Mouse (Mus musculus): Measurements from ENCODE around the gene Ltbr. TPM values are rescaled to one million over a fixed set of nuclear protein-coding genes. Genes with fewer than 3 reads are reported as not detected.

The Ltbr gene
- polyA plus RNA-seq (2015; fragmentation: Nextera tagmentation; extraction: Ambion mirVana) = 58.7 and 62.6 TPM in 2 replicates

- Histone ChIP-seq H3K36me3 (peaks cover 28% of the 10 kb centered on the region), H3K4me2 (peak within 1 kb of the TSS; percentile 86), H3K4me1 (peaks cover 43% of the 10 kb centered on the region), H3K9ac (peak within 1 kb of the TSS; percentile 74), H3K27me3 (no peaks in the 10 kb centered on the region), H3K4me3 (replicated peaks) (peak within 1 kb of the TSS; percentile 64), H3K9me3 (replicated peaks) (no peaks in the 10 kb centered on the region), H3K27ac (peak within 1 kb of the TSS; percentile 84)
- peak; percentile 88 for ATAC-seq (replicated peaks; ENCODE audit: low FRiP score)
- under 1% methylated on average over 41 of the region's 46 CpGs for WGBS
Observed at GRCm38 (mm10) chr6:125313546-125314230, at the start of gene Ltbr. TSS of gene Ltbr (minus strand) at chr6:125313885.

GRCm38 (mm10) chr6:125363021-125363420 is 49.3 kb upstream of the Ltbr start:
- H3K36me3 ChIP-seq = peaks cover 49% of the 10 kb centered on the region
- H3K4me3 ChIP-seq (replicated peaks) = no peak overlapping the region
- 32% methylated on average over 15 of the region's 15 CpGs for WGBS
- H3K27me3 ChIP-seq = 0 out of 2 replicates have a peak, but pooled peaks cover 4% of the 10 kb centered on the region
- peaks cover 48% of the 10 kb centered on the region for H3K4me1 ChIP-seq
- H3K4me2 ChIP-seq = peak overlapping the region; percentile 42
- peak; percentile 13; the same call in 1 of the 2 replicates for ATAC-seq (replicated peaks; ENCODE audit: low FRiP score)
- no peak overlapping the region for H3K9ac ChIP-seq
- H3K9me3 ChIP-seq (replicated peaks) = no peaks in the 10 kb centered on the region
- no peak overlapping the region for H3K27ac ChIP-seq

GRCm38 (mm10) chr6:125361467-125362291 is 48.0 kb upstream of the Ltbr start:
- 0 out of 2 replicates have a peak overlapping the region, but pooled peaks have one; percentile 6 for H3K27ac ChIP-seq

GRCm38 (mm10) chr6:125360846-125361245 is 47.2 kb upstream of the Ltbr start:
- ATAC-seq (replicated peaks; ENCODE audit: low FRiP score) = no peak
- Histone ChIP-seq H3K27me3 (0 out of 2 replicates have a peak, but pooled peaks cover 4% of the 10 kb centered on the region), H3K4me3 (replicated peaks) (no peak overlapping the region), H3K4me2 (no peak overlapping the region), H3K27ac (no peak overlapping the region), H3K9ac (no peak overlapping the region), H3K4me1 (peaks cover 58% of the 10 kb centered on the region), H3K36me3 (peaks cover 61% of the 10 kb centered on the region), H3K9me3 (replicated peaks) (no peaks in the 10 kb centered on the region)
- WGBS = 67% methylated on average over 9 of the region's 9 CpGs

More at GRCm38 (mm10) chr6:125361467-125362291, 48.0 kb upstream of the Ltbr start:
- 44% methylated on average over 38 of the region's 38 CpGs for WGBS
- Histone ChIP-seq H3K27me3 (0 out of 2 replicates have a peak, but pooled peaks cover 4% of the 10 kb centered on the region), H3K36me3 (peaks cover 61% of the 10 kb centered on the region), H3K4me1 (peaks cover 52% of the 10 kb centered on the region), H3K4me2 (no peak overlapping the region), H3K4me3 (replicated peaks) (no peak overlapping the region), H3K9ac (no peak overlapping the region), H3K9me3 (replicated peaks) (no peaks in the 10 kb centered on the region)
- 0 out of 2 replicates have a peak, but pooled peaks have one; percentile 20 for ATAC-seq (replicated peaks; ENCODE audit: low FRiP score)

- Histone ChIP-seq H3K4me2 (no peak overlapping the region), H3K27ac (no peak overlapping the region), H3K9ac (no peak overlapping the region), H3K36me3 (peaks cover 61% of the 10 kb centered on the region), H3K27me3 (0 out of 2 replicates have a peak, but pooled peaks cover 4% of the 10 kb centered on the region), H3K4me1 (peaks cover 66% of the 10 kb centered on the region), H3K4me3 (replicated peaks) (no peak overlapping the region), H3K9me3 (replicated peaks) (no peaks in the 10 kb centered on the region)
- 45% methylated on average over 9 of the region's 9 CpGs for WGBS
- ATAC-seq (replicated peaks; ENCODE audit: low FRiP score) = no peak
Observed at GRCm38 (mm10) chr6:125359999-125360398, 46.3 kb upstream of the Ltbr start.

- H3K9me3 ChIP-seq (replicated peaks) = no peaks in the 10 kb centered on the region
- no peak overlapping the region for H3K4me3 ChIP-seq (replicated peaks)
- no peaks in the 10 kb centered on the region for H3K27me3 ChIP-seq
- peaks cover 69% of the 10 kb centered on the region for H3K4me1 ChIP-seq
- H3K4me2 ChIP-seq = no peak overlapping the region
- peaks cover 55% of the 10 kb centered on the region for H3K36me3 ChIP-seq
- ATAC-seq (replicated peaks; ENCODE audit: low FRiP score) = no peak
- no peak overlapping the region for H3K27ac ChIP-seq
- H3K9ac ChIP-seq = no peak overlapping the region
- 74% methylated on average over 15 of the region's 15 CpGs for WGBS
Observed at GRCm38 (mm10) chr6:125357334-125357733, 43.6 kb upstream of the Ltbr start.

GRCm38 (mm10) chr6:125356264-125356663 is 42.6 kb upstream of the Ltbr start:
- Histone ChIP-seq H3K9me3 (replicated peaks) (no peaks in the 10 kb centered on the region), H3K4me3 (replicated peaks) (no peak overlapping the region), H3K4me2 (no peak overlapping the region), H3K27me3 (no peaks in the 10 kb centered on the region), H3K9ac (no peak overlapping the region), H3K4me1 (peaks cover 69% of the 10 kb centered on the region), H3K27ac (peak overlapping the region; percentile 54; the same call in 1 of the 2 replicates), H3K36me3 (peaks cover 44% of the 10 kb centered on the region)
- no peak for ATAC-seq (replicated peaks; ENCODE audit: low FRiP score)
- WGBS = 21% methylated on average over 8 of the region's 8 CpGs

- WGBS = 8% methylated on average over 10 of the region's 10 CpGs
- H3K9ac ChIP-seq = 0 out of 2 replicates have a peak overlapping the region, but pooled peaks have one; percentile 24
- H3K4me3 ChIP-seq (replicated peaks) = peak overlapping the region; percentile 10; the same call in 1 of the 2 replicates
Observed at GRCm38 (mm10) chr6:125355197-125355741, 41.6 kb upstream of the Ltbr start.

GRCm38 (mm10) chr6:125354352-125355151 is 40.9 kb upstream of the Ltbr start:
- Histone ChIP-seq H3K36me3 (peaks cover 27% of the 10 kb centered on the region), H3K27me3 (no peaks in the 10 kb centered on the region), H3K9me3 (replicated peaks) (no peaks in the 10 kb centered on the region), H3K4me3 (replicated peaks) (peak overlapping the region; percentile 4; the same call in 1 of the 2 replicates), H3K4me1 (peaks cover 75% of the 10 kb centered on the region), H3K9ac (peak overlapping the region; percentile 32; the same call in 1 of the 2 replicates), H3K4me2 (peak overlapping the region; percentile 44), H3K27ac (peak overlapping the region; percentile 70)
- WGBS = 8% methylated on average over 14 of the region's 14 CpGs
- ATAC-seq (replicated peaks; ENCODE audit: low FRiP score) = peak; percentile 56

More at GRCm38 (mm10) chr6:125355197-125355741, 41.6 kb upstream of the Ltbr start:
- Histone ChIP-seq H3K4me1 (peaks cover 75% of the 10 kb centered on the region), H3K9me3 (replicated peaks) (no peaks in the 10 kb centered on the region), H3K4me2 (peak overlapping the region; percentile 44), H3K36me3 (peaks cover 34% of the 10 kb centered on the region), H3K27me3 (no peaks in the 10 kb centered on the region), H3K27ac (peak overlapping the region; percentile 70)
- peak; percentile 3; the same call in 1 of the 2 replicates for ATAC-seq (replicated peaks; ENCODE audit: low FRiP score)

GRCm38 (mm10) chr6:125353655-125354054 is 40.0 kb upstream of the Ltbr start:
- peak overlapping the region; percentile 32; the same call in 1 of the 2 replicates for H3K9ac ChIP-seq
- peaks cover 82% of the 10 kb centered on the region for H3K4me1 ChIP-seq
- ATAC-seq (replicated peaks; ENCODE audit: low FRiP score) = no peak
- peak overlapping the region; percentile 44 for H3K4me2 ChIP-seq
- peaks cover 18% of the 10 kb centered on the region for H3K36me3 ChIP-seq
- peak overlapping the region; percentile 4; the same call in 1 of the 2 replicates for H3K4me3 ChIP-seq (replicated peaks)
- no peaks in the 10 kb centered on the region for H3K9me3 ChIP-seq (replicated peaks)
- WGBS = 64% methylated on average over 4 of the region's 4 CpGs
- no peaks in the 10 kb centered on the region for H3K27me3 ChIP-seq
- peak overlapping the region; percentile 70 for H3K27ac ChIP-seq

GRCm38 (mm10) chr6:125353221-125353620 is 39.5 kb upstream of the Ltbr start:
- H3K9me3 ChIP-seq (replicated peaks) = no peaks in the 10 kb centered on the region
- H3K9ac ChIP-seq = no peak overlapping the region; the same call in 1 of the 2 replicates
- WGBS = 67% methylated on average over 11 of the region's 11 CpGs
- H3K27me3 ChIP-seq = no peaks in the 10 kb centered on the region
- ATAC-seq (replicated peaks; ENCODE audit: low FRiP score) = no peak
- H3K27ac ChIP-seq = peak overlapping the region; percentile 70
- H3K4me3 ChIP-seq (replicated peaks) = no peak overlapping the region
- peak overlapping the region; percentile 44; the same call in 1 of the 2 replicates for H3K4me2 ChIP-seq
- peaks cover 14% of the 10 kb centered on the region for H3K36me3 ChIP-seq
- H3K4me1 ChIP-seq = peaks cover 86% of the 10 kb centered on the region

Measured in kidney, embryonic 15.5 days (tissue).